Mouse (Mus musculus) heart, embryonic 12.5 days (tissue): ENCODE results near the gene Ccdc169. TPM values are rescaled to one million over a fixed set of nuclear protein-coding genes. Genes with fewer than 3 reads are reported as not detected.

Experiments used
- ATAC-seq: fragments of 200-750 bp; cut with Nextera tagmentation; 2 replicates; pipeline ENCODE4 v1.8.0; 2017; ENCODE audit warnings: moderate TSS enrichment, moderate library complexity; ENCODE audit not compliant: insufficient number of reproducible peaks, low FRiP score
- H3K27ac ChIP-seq: fragments of 300-500 bp; sonication (generic); 2 replicates; pipeline ENCODE4 v1.5.1; 2016; ENCODE audit warnings: mild to moderate bottlenecking, moderate library complexity; ENCODE audit not compliant: poor library complexity, severe bottlenecking
- H3K27me3 ChIP-seq: fragments of 300-500 bp; sonication (generic); replicated peaks from 2 replicates; pipeline ENCODE4 v1.6.1; 2016; ENCODE audit warnings: mild to moderate bottlenecking, moderate library complexity
- H3K36me3 ChIP-seq: fragments of 300-500 bp; sonication (generic); 2 replicates; pipeline ENCODE4 v1.6.1; 2016; ENCODE audit warnings: mild to moderate bottlenecking, moderate library complexity
- H3K4me1 ChIP-seq: fragments of 300-500 bp; sonication (generic); replicated peaks from 2 replicates; pipeline ENCODE4 v1.6.1; 2016; ENCODE audit warnings: mild to moderate bottlenecking
- H3K4me2 ChIP-seq: fragments of 300-500 bp; sonication (generic); 2 replicates; pipeline ENCODE4 v1.6.1; 2016; ENCODE audit warnings: mild to moderate bottlenecking, moderate library complexity
- H3K4me3 ChIP-seq: fragments of 300-500 bp; sonication (generic); 2 replicates; pipeline ENCODE4 v1.5.1; 2016; ENCODE audit warnings: mild to moderate bottlenecking
- H3K9ac ChIP-seq: fragments of 300-500 bp; sonication (generic); 2 replicates; pipeline ENCODE4 v1.6.1; 2016; ENCODE audit warnings: mild to moderate bottlenecking, moderate library complexity
- H3K9me3 ChIP-seq: fragments of 300-500 bp; sonication (generic); replicated peaks from 2 replicates; pipeline ENCODE4 v1.6.1; 2016; ENCODE audit warnings: mild to moderate bottlenecking, moderate library complexity
- WGBS: fragments of 180-500 bp; shearing (Covaris S2); methylation state at CpG from one replicate; pipeline ENCODE4 v1.1.7; 2016; 5-methylcytosine and 5-hydroxymethylcytosine counted together
- polyA plus RNA-seq: library from polyadenylated mRNA; unstranded; fragments of >200 nt; fragmentation: Nextera tagmentation; extraction: Ambion mirVana; gene quantifications from 2 replicates; pipeline ENCODE4 v1.2.1, GENCODE M21; 2016

Gene Ccdc169
- polyA plus RNA-seq, 1 experiment from 2014 or later = 0.08 TPM

GRCm38 (mm10) chr3:55123064-55123463, 14.1 kb upstream of the Ccdc169 start:
- Histone ChIP-seq H3K4me3 (no peak overlapping the region), H3K4me2 (no peak overlapping the region), H3K4me1 (peaks cover 21% of the 10 kb centered on the region), H3K27me3 (no peaks in the 10 kb centered on the region), H3K9me3 (no peaks in the 10 kb centered on the region), H3K36me3 (peaks cover 90% of the 10 kb centered on the region), H3K27ac (0 out of 2 replicates have a peak overlapping the region, but pooled peaks have one; percentile 3), H3K9ac (no peak overlapping the region)
- WGBS = 91% methylated on average over 4 of the region's 4 CpGs
- ATAC-seq = no peak

DNA sequence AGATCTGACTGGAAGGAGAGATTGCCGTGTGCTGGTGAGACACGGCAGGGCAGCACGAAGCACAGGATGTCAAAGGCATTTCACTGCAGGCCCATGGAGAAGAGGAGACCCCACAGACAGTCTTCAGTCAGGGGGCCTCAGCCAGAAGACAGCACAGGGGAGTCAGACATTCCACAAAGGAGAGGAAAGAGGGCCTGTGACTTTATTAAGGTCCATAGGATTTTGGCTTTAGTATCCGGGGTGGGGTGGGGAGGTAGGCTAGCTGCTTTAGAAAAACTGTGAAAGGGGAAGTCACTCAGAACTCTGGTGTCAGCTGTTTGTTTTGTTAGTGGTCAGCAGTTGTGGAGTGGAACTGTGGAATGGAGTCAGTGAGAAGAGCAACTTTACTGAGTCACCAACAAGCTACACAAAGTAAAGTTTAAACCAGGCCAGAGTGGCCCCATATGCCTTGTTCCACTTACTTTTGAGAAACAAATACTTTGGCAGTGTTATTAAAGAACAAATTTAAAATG, 7.9 kb upstream of the Ccdc169 start:
- H3K9me3 ChIP-seq = no peaks in the 10 kb centered on the region
- peaks cover 9% of the 10 kb centered on the region; the same call in 1 of the 2 replicates for H3K4me1 ChIP-seq
- no peak overlapping the region for H3K27ac ChIP-seq
- H3K27me3 ChIP-seq = no peaks in the 10 kb centered on the region
- H3K4me3 ChIP-seq = no peak overlapping the region
- no peak overlapping the region for H3K4me2 ChIP-seq
- H3K36me3 ChIP-seq = peaks cover 94% of the 10 kb centered on the region
- 78% methylated on average over 4 of the region's 4 CpGs for WGBS
- ATAC-seq = no peak
- H3K9ac ChIP-seq = no peak overlapping the region

- Histone ChIP-seq H3K36me3 (peaks cover 93% of the 10 kb centered on the region), H3K9me3 (no peaks in the 10 kb centered on the region), H3K4me1 (peaks cover 9% of the 10 kb centered on the region; the same call in 1 of the 2 replicates), H3K27me3 (no peaks in the 10 kb centered on the region), H3K4me3 (no peak overlapping the region), H3K27ac (no peak overlapping the region), H3K4me2 (no peak overlapping the region), H3K9ac (no peak overlapping the region)
- no peak for ATAC-seq
- 82% methylated on average over 6 of the region's 6 CpGs for WGBS
Observed at GRCm38 (mm10) chr3:55131576-55132233, 5.4 kb upstream of the Ccdc169 start.

DNA sequence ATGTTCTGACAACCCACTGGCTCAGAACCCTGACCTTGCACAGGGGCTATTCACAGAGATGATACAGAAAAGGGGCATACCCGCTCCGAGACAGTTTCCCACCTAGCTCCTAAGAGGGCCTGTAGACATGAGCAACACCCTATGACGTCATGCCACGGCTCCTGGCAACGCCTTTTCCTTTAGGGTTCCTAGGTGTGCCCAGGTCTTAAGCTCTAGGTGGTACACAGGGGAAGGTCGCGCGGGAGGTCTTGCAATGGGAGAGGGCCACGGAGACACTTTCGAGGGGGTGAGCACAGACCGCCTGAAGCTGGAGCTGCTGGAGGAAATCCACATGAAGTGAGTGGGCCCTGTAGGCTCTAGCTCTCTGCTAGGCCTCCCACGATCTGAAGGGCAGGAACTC, 2.7 kb downstream of the Ccdc169 start:
- Histone ChIP-seq H3K9ac (no peak overlapping the region), H3K36me3 (peaks cover 32% of the 10 kb centered on the region), H3K4me1 (no peaks in the 10 kb centered on the region), H3K4me2 (no peak overlapping the region), H3K27ac (no peak overlapping the region), H3K9me3 (no peaks in the 10 kb centered on the region), H3K27me3 (no peaks in the 10 kb centered on the region), H3K4me3 (no peak overlapping the region)
- no peak for ATAC-seq
- 91% methylated on average over 12 of the region's 12 CpGs for WGBS

DNA sequence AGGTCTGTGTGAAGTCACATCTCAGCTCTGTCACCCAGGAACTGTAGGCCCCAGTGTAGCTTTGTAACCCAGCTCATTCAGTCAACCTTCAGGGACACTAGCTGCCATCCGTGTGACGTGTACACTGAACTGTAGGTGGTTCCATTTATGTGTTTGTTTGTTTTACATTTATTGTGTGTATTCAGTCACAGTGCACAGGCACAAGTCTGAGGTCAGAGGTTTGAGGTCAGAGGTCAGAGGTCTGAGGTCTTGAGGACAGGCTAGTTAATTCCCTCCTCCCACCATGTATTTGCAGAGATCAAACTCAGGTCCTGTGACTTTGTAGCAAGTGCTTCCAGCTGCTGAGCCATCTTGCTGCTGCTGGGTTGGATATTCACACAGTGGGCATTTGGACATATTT, 4.3 kb downstream of the Ccdc169 start:
- Histone ChIP-seq H3K36me3 (peaks cover 18% of the 10 kb centered on the region), H3K27me3 (no peaks in the 10 kb centered on the region), H3K4me1 (no peaks in the 10 kb centered on the region), H3K4me3 (no peak overlapping the region), H3K9ac (no peak overlapping the region), H3K27ac (no peak overlapping the region), H3K9me3 (no peaks in the 10 kb centered on the region), H3K4me2 (no peak overlapping the region)
- 83% methylated on average over 2 of the region's 2 CpGs for WGBS
- no peak for ATAC-seq

DNA sequence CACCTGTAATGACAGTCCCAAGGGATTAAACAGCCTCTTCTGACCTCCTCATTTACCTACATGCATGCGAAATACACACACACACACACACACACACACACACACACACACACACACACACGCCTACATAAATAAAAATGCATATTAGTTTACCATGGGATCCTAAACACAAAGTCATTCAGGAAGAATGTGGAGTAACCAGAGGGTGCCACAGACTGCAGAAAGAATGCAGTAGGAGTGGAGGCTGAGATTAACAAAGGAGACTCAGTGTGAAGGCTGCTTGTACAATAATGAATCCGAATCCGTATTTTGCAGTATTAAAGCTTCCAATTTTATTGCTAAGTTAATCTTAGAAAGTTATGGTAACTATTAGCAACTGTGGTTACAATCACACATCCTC, 7.8 kb downstream of the Ccdc169 start:
- WGBS = 64% methylated on average over 4 of the region's 4 CpGs
- Histone ChIP-seq H3K4me2 (no peak overlapping the region), H3K4me1 (no peaks in the 10 kb centered on the region), H3K27ac (no peak overlapping the region), H3K36me3 (no peaks in the 10 kb centered on the region), H3K9ac (no peak overlapping the region), H3K9me3 (no peaks in the 10 kb centered on the region), H3K27me3 (no peaks in the 10 kb centered on the region), H3K4me3 (no peak overlapping the region)
- no peak for ATAC-seq

DNA sequence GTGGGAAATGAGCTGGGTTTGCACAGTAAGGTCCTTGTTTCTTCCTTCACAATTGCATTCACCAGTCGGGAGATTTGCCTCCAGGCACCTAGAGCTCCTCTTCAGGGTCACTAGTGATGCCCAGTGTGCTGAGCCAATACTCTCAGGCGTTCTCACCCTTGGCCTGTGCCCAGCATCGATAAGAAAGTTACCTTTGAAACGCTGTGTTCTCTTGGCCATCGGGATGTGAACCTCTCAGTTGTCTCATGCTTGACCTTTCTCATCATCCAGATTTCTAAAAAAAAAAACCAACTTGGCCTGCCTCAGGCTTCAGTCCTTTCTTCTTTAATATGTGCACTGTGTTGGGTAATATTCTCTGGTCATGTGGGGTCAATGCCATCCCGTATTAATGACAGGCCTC, 9.3 kb downstream of the Ccdc169 start:
- WGBS = 79% methylated on average over 6 of the region's 6 CpGs
- no peaks in the 10 kb centered on the region for H3K9me3 ChIP-seq
- H3K4me3 ChIP-seq = no peak overlapping the region
- no peak overlapping the region for H3K4me2 ChIP-seq
- no peak overlapping the region for H3K9ac ChIP-seq
- H3K4me1 ChIP-seq = no peaks in the 10 kb centered on the region
- no peaks in the 10 kb centered on the region for H3K27me3 ChIP-seq
- no peak for ATAC-seq
- no peak overlapping the region for H3K27ac ChIP-seq
- H3K36me3 ChIP-seq = no peaks in the 10 kb centered on the region

- Histone ChIP-seq H3K9me3 (no peaks in the 10 kb centered on the region), H3K9ac (no peak overlapping the region), H3K36me3 (no peaks in the 10 kb centered on the region), H3K4me2 (no peak overlapping the region), H3K4me1 (no peaks in the 10 kb centered on the region), H3K4me3 (no peak overlapping the region), H3K27ac (no peak overlapping the region), H3K27me3 (no peaks in the 10 kb centered on the region)
- WGBS = 73% methylated on average over 2 of the region's 2 CpGs
- no peak for ATAC-seq
Observed at GRCm38 (mm10) chr3:55147156-55147555, 10.0 kb downstream of the Ccdc169 start.

DNA sequence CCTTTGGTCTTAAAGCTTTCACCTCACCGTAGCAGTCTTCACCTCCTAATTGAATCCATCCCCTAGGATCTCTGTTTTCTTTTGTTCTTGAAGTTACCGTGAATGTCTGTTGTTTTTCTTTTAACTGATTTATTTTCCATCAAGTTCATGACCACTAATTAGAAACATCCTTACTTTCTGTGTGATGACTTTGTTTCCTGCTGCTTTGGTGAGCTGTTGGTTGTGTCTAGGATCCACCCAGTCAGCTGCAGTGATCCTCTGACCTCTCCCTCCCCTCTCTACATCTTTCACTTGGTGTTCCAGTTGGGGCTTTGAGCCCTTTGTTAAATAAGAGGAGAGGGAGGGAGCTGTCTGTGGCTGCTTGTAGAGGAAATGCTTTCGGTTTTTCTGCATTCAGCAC, 11.0 kb downstream of the Ccdc169 start:
- ATAC-seq = no peak
- no peak overlapping the region for H3K4me2 ChIP-seq
- H3K27ac ChIP-seq = no peak overlapping the region
- no peak overlapping the region for H3K9ac ChIP-seq
- H3K27me3 ChIP-seq = no peaks in the 10 kb centered on the region
- H3K36me3 ChIP-seq = no peaks in the 10 kb centered on the region
- H3K4me3 ChIP-seq = no peak overlapping the region
- no peaks in the 10 kb centered on the region for H3K9me3 ChIP-seq
- WGBS = 51% methylated on average over 3 of the region's 3 CpGs
- H3K4me1 ChIP-seq = no peaks in the 10 kb centered on the region

DNA sequence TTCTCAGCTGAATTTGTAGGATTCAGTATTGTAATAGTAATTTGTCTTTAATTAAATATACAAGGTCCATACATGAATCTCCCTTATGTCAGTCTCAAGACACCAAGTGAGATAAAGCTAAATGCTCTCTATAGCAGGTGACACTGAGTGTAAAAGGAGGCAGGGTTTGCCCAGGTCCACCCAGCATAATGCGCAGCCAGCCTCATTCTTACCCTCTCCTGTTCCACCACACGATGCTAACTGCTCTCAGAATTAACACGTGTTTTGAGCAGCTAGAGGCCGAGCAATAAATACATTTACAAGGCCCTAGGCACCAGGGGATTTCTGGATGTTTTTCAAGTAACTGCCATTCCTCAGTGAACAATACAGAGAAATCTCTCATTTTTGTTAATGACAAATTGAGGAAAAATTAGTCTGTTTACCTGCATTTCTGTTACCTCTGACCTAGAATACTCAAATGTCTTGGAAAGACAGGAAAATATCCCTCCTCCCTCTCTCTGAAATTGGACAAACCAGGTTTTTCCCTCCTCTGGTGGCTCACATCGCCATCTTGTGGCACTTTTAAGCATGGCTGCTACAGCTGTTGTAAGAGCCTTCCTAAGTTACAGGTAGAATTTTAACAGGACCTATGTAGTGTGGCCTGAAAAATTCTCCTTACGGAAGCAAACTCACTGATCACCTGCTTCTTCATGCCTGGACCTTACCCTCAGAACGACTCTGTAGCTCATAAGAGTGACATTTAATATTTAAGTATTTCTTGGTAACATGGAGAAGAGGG, 14.7 kb downstream of the Ccdc169 start:
- Histone ChIP-seq H3K9me3 (no peaks in the 10 kb centered on the region), H3K4me2 (no peak overlapping the region), H3K27ac (no peak overlapping the region), H3K4me3 (no peak overlapping the region), H3K27me3 (no peaks in the 10 kb centered on the region), H3K4me1 (peaks cover 9% of the 10 kb centered on the region; the same call in 1 of the 2 replicates), H3K36me3 (no peaks in the 10 kb centered on the region), H3K9ac (no peak overlapping the region)
- WGBS = 39% methylated on average over 7 of the region's 7 CpGs
- ATAC-seq = no peak

DNA sequence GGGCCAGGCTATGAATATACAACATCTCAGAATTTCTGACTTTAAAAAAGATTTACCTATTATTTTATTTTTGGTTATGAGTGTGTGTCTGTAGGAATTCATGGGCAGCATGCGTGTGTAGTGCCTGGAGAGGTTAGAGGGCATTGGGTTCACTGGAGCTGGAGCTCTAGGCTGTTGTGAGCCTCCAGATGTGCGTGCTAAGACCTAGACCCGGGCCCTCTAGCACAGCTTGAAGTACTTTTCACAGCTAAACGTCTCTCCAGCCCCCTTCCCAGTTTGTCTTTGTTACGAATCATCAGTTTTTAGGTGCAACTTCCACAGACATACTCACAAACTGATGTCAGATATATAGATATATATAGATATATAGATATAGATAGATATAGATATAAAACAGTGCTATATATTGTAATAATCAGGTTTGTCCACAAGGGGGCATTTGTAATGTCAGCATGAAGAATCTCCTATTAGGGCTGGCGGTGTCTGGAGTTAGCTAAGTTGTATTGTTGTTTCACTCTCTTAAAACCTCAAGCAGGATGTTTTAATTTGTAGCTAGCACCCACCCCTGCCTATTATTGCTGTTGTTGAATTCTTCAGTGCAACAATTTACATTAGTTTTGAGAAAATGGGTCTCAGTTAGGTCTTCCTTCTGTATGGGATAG, 15.7 kb downstream of the Ccdc169 start:
- Histone ChIP-seq H3K36me3 (no peaks in the 10 kb centered on the region), H3K4me1 (peaks cover 9% of the 10 kb centered on the region; the same call in 1 of the 2 replicates), H3K9ac (no peak overlapping the region), H3K9me3 (no peaks in the 10 kb centered on the region), H3K4me3 (no peak overlapping the region), H3K27me3 (no peaks in the 10 kb centered on the region), H3K4me2 (no peak overlapping the region), H3K27ac (no peak overlapping the region)
- 68% methylated on average over 6 of the region's 6 CpGs for WGBS
- ATAC-seq = no peak
